Mouse (Mus musculus) embryonic facial prominence, embryonic 13.5 days (tissue): Measurements from ENCODE around the gene Cyth1. TPM values are rescaled to one million over a fixed set of nuclear protein-coding genes. Genes with fewer than 3 reads are reported as not detected.

ENCODE experiments used
- ATAC-seq: fragments of 200-750 bp; cut with Nextera tagmentation; 2 replicates; pipeline ENCODE4 v1.8.0; 2017; ENCODE audit warnings: low read depth; ENCODE audit not compliant: insufficient number of reproducible peaks, insufficient read depth, low FRiP score, low TSS enrichment
- H3K27ac ChIP-seq: fragments of 300-500 bp; sonication (generic); 2 replicates; pipeline ENCODE4 v1.5.1; 2015; ENCODE audit warnings: moderate library complexity, mild to moderate bottlenecking, inconsistent platforms
- H3K27me3 ChIP-seq: fragments of 300-500 bp; sonication (generic); 2 replicates; pipeline ENCODE4 v1.6.1; 2015; ENCODE audit warnings: mild to moderate bottlenecking, inconsistent platforms
- H3K36me3 ChIP-seq: fragments of 300-500 bp; sonication (generic); 2 replicates; pipeline ENCODE4 v1.6.1; 2015; ENCODE audit warnings: mild to moderate bottlenecking, inconsistent platforms
- H3K4me1 ChIP-seq: fragments of 300-500 bp; sonication (generic); 2 replicates; pipeline ENCODE4 v1.6.1; 2015; ENCODE audit warnings: inconsistent platforms
- H3K4me2 ChIP-seq: fragments of 300-500 bp; sonication (generic); 2 replicates; pipeline ENCODE4 v1.6.1; 2015; ENCODE audit warnings: moderate library complexity, mild to moderate bottlenecking, inconsistent platforms
- H3K4me3 ChIP-seq: fragments of 300-500 bp; sonication (generic); 2 replicates; pipeline ENCODE4 v1.5.1; 2015; ENCODE audit warnings: mild to moderate bottlenecking, inconsistent platforms
- H3K9ac ChIP-seq: fragments of 300-500 bp; sonication (generic); 2 replicates; pipeline ENCODE4 v1.6.1; 2015; ENCODE audit warnings: mild to moderate bottlenecking, inconsistent platforms
- H3K9me3 ChIP-seq: fragments of 300-500 bp; sonication (generic); 2 replicates; pipeline ENCODE4 v1.6.1; 2016; ENCODE audit warnings: inconsistent platforms
- WGBS: fragments of 180-500 bp; shearing (Covaris S2); methylation state at CpG from one replicate; pipeline ENCODE4 v1.1.7; 2015; ENCODE audit warnings: mixed read lengths; 5-methylcytosine and 5-hydroxymethylcytosine counted together
- polyA plus RNA-seq: library from polyadenylated mRNA; unstranded; fragments of >200 nt; fragmentation: Nextera tagmentation; extraction: Ambion mirVana; gene quantifications from 2 replicates; pipeline ENCODE4 v1.2.1, GENCODE M21; 2015

Gene Cyth1
- polyA plus RNA-seq, 1 experiment from 2014 or later: 15.8 TPM

DNA sequence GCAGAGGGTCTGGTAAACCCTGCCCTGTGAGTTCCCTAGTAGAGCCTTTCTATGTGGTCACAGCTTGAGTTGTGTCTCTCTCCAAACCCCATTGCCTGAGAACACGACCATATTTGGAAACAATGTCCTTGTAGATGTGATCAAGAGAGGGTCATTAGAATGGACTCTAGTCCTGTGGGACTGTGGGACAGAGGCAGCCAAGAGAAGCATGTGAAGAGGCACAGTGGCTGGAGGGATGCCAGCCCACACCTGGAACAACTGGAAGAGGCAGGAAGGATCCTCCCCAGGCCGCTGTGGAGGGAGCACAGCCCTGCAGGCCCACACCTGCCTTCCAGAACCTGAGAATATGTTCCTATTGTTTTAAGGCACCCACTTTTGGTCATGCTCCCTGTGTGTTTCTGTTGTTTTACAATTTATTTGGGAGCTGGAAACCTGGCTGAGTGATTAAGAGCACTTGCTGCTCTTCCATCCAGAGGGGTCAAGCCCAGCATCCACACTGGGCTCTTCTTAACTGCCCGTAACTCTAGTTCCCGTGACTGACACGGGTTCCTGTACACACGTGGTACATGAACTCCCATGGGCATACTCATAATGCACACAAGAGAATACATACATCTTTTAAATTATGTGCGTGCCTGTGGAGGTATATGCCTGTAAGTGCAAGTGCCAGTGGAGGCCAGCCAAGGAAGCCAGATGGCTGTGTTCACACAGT, 5.2 kb upstream of the Cyth1 start:
- H3K9me3 ChIP-seq: no peaks in the 10 kb centered on the region
- H3K4me1 ChIP-seq: peaks cover 30% of the 10 kb centered on the region
- 82% methylated on average over 7 of the region's 7 CpGs for WGBS
- H3K4me3 ChIP-seq: no peak overlapping the region
- H3K36me3 ChIP-seq: peaks cover 27% of the 10 kb centered on the region
- H3K27ac ChIP-seq: peak overlapping the region; percentile 90
- no peak for ATAC-seq
- no peaks in the 10 kb centered on the region for H3K27me3 ChIP-seq
- peak overlapping the region; percentile 33 for H3K4me2 ChIP-seq
- no peak overlapping the region for H3K9ac ChIP-seq

DNA sequence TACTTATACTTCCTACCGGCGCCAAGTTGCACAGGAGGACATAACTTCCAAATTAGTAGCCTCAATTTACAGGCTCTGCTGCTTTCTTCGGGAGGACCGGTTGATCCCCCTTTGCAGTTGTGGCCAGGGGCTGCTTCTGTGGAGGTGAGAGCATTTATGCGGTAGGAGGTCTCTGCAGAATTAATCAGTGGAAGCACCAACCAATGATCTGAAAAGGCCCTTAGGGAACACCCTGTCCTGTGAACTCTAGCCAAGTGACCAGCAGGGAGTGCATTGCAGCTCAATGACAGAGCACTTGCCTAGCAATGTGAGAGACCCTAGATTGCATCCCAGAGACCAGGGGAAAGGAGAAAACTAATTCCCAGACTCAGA, 606 bp upstream of the Cyth1 start:
- peak overlapping the region; percentile 82 for H3K27ac ChIP-seq
- H3K4me2 ChIP-seq: peak overlapping the region; percentile 89
- peak overlapping the region; percentile 87 for H3K4me3 ChIP-seq
- peak overlapping the region; percentile 91 for H3K9ac ChIP-seq
- 0 out of 2 replicates have a peak, but pooled peaks have one; percentile 4 for ATAC-seq
- no peaks in the 10 kb centered on the region for H3K9me3 ChIP-seq
- peaks cover 39% of the 10 kb centered on the region for H3K4me1 ChIP-seq
- WGBS: 2% methylated on average over 5 of the region's 5 CpGs
- no peaks in the 10 kb centered on the region for H3K27me3 ChIP-seq
- H3K36me3 ChIP-seq: no peaks in the 10 kb centered on the region

DNA sequence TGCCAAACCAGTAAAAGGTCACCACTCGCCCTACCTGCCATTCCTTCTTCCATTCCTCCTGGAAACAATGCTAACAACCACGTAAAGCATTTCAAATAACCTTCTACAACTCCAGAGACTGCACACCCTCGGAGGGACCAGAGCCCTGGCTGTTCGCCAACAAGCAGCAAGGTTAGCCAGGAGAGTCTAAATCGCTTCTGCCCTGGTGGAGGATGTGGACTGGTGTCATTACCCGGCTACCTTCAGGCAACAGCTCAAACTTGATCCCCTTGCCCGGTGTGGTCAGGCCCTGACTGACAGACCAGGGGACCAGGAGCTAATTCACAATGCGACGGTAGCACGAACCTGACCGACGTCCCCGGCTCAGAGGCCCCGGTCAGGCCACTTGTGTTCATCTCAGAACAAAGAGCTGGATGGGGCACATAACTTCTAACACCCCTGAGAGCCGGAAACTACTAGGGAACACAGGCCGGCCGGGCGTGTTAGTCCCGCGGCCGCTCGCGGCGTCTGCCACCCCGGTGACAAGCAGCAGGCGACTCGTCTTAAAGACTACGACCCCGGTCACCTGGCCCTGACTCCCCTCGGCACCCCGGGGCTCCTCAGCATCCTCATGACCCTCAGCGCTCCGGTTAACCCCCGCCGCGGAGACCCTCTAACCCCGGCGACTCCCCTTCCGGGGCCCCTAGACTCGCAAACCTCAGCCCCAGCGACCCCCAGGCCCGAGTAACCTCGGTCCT, 865 bp downstream of the Cyth1 start:
- H3K4me3 ChIP-seq: peak overlapping the region; percentile 87

DNA sequence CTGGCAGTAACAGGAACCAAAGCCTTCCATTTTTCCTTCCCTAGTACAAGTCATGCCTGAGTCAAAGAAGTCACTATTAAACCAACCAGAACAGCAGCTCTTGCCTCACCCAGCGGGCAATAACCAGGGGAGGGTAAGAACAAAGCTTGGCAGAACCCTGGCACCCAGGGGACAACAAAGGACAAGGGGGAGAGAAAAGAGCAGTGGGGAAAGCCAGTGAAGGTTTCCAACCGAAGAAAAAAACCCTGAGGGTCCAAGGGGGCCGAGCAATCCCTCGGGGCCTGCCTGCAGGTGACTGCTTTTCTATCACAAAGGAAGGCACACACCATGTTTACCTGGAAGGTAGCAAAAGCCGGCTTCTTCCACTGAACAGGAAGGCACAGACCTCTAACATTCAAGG, 1.7 kb downstream of the Cyth1 start:
- Histone ChIP-seq H3K4me1 (peaks cover 43% of the 10 kb centered on the region), H3K27me3 (no peaks in the 10 kb centered on the region), H3K9ac (peak overlapping the region; percentile 91), H3K36me3 (no peaks in the 10 kb centered on the region), H3K9me3 (no peaks in the 10 kb centered on the region), H3K4me2 (peak overlapping the region; percentile 89), H3K4me3 (peak overlapping the region; percentile 87), H3K27ac (0 out of 2 replicates have a peak overlapping the region, but pooled peaks have one; percentile 69)
- no peak for ATAC-seq
- WGBS: 42% methylated on average over 5 of the region's 5 CpGs

More for the DNA sequence above, 865 bp downstream of the Cyth1 start:
- Histone ChIP-seq H3K4me2 (peak overlapping the region; percentile 89), H3K36me3 (no peaks in the 10 kb centered on the region), H3K27me3 (no peaks in the 10 kb centered on the region), H3K9me3 (no peaks in the 10 kb centered on the region), H3K27ac (peak overlapping the region; percentile 69), H3K4me1 (peaks cover 35% of the 10 kb centered on the region), H3K9ac (peak overlapping the region; percentile 91)
- ATAC-seq: no peak
- WGBS: 1% methylated on average over 43 of the region's 43 CpGs

DNA sequence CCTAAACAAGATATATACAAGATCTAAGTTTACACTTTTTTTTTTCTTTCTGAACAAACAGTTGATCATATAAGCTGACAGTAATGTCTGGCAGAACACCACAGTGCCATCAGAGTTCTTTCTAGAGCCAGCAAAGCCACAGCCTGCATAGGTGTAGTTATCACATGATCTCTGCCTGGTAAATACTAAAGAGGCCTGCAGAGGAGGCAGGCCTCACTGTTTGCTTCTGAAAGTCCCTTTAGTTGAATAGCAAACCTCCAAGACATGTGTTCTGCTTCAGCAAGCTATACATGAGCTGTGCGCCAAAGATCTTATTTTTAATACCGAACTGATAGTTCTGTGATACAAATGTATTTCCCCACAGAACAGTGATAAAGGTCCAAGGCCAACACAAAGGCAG, 3.3 kb downstream of the Cyth1 start:
- Histone ChIP-seq H3K36me3 (no peaks in the 10 kb centered on the region), H3K4me1 (peaks cover 56% of the 10 kb centered on the region), H3K9ac (0 out of 2 replicates have a peak overlapping the region, but pooled peaks have one; percentile 44), H3K27me3 (no peaks in the 10 kb centered on the region), H3K4me2 (no peak overlapping the region), H3K9me3 (no peaks in the 10 kb centered on the region), H3K27ac (no peak overlapping the region), H3K4me3 (no peak overlapping the region)
- no peak for ATAC-seq
- 89% methylated on average over 2 of the region's 2 CpGs for WGBS

DNA sequence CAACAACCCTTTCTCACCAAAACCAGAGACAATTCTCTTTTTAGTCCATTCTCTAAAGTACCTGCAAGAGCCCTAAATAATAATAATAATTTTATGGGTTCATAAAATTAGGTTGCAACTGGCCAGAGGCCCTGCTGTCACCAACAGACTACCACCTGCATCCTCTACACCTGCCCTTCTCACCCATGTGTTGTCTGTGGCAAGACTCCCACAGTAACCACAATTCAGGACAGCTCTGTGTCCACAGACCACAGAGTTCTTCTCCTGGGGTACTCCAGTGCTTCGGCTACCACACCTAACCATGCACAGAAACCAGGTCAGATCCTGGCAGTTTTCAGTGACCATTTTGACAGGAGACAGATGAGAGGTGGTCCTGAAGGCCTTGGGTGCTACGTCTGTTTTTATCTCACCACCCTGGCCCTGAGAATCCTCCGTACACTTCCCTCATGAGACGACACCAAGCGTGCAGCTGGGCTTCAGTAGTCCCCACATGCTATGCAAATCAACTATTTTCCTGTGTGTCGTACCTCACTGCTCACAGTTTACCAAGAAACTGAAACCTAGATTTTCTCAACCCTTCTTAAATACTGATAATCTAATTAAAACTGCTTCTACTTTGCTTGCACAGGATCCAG, 4.6 kb downstream of the Cyth1 start:
- H3K36me3 ChIP-seq: no peaks in the 10 kb centered on the region
- H3K4me1 ChIP-seq: peaks cover 60% of the 10 kb centered on the region
- no peak for ATAC-seq
- H3K4me2 ChIP-seq: no peak overlapping the region
- no peaks in the 10 kb centered on the region for H3K27me3 ChIP-seq
- no peak overlapping the region for H3K27ac ChIP-seq
- no peaks in the 10 kb centered on the region for H3K9me3 ChIP-seq
- H3K9ac ChIP-seq: no peak overlapping the region
- WGBS: 88% methylated on average over 6 of the region's 6 CpGs
- H3K4me3 ChIP-seq: no peak overlapping the region

DNA sequence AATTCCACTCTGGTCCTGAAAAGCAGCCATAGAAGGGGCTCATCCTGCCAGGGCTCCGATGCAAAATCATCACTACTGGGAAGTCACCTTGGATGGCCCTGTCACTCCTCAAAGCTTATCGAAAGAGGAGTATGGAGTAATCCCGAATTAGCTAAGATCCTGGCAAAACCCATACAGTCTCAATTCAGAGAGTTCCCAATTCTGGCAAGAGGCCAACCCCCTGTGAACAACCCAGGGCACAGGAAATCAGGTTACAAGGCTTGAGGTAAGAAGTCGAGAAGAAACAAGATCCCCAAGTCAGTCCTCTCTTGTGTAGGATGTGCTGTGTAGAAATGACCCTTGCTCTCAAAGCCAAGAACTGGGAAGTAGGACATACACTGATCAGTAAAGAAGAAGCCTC, 5.9 kb downstream of the Cyth1 start:
- H3K4me3 ChIP-seq: no peak overlapping the region
- H3K9ac ChIP-seq: no peak overlapping the region
- 43% methylated on average over 4 of the region's 4 CpGs for WGBS
- no peaks in the 10 kb centered on the region for H3K9me3 ChIP-seq
- no peak for ATAC-seq
- no peaks in the 10 kb centered on the region for H3K36me3 ChIP-seq
- no peaks in the 10 kb centered on the region for H3K27me3 ChIP-seq
- no peak overlapping the region for H3K4me2 ChIP-seq
- peak overlapping the region; percentile 16; the same call in 1 of the 2 replicates for H3K27ac ChIP-seq
- H3K4me1 ChIP-seq: peaks cover 72% of the 10 kb centered on the region

DNA sequence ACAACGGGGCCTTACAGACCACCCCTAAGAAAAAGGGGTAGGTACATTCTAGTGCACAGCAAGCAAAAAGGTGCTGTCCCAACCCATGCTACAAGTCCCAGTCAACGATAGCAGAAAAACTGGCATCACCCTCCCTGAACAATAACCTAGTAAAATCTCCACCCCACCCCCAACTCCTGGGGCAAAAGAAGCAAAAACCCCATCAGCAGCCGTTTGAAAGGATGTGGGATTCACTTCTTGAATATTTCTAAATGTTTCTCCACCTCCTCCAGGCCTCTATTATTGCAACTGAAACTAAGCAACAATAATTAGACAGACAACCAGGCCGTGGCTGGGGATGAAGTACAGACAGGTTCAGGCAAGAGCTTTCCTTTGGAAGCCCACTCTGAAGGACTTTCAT, 8.0 kb downstream of the Cyth1 start:
- Histone ChIP-seq H3K4me1 (peaks cover 64% of the 10 kb centered on the region), H3K4me2 (peak overlapping the region; percentile 53), H3K36me3 (no peaks in the 10 kb centered on the region), H3K9me3 (no peaks in the 10 kb centered on the region), H3K27me3 (no peaks in the 10 kb centered on the region), H3K9ac (0 out of 2 replicates have a peak overlapping the region, but pooled peaks have one; percentile 56), H3K27ac (peak overlapping the region; percentile 92), H3K4me3 (no peak overlapping the region)
- WGBS: 37% methylated on average over 4 of the region's 4 CpGs
- no peak for ATAC-seq

DNA sequence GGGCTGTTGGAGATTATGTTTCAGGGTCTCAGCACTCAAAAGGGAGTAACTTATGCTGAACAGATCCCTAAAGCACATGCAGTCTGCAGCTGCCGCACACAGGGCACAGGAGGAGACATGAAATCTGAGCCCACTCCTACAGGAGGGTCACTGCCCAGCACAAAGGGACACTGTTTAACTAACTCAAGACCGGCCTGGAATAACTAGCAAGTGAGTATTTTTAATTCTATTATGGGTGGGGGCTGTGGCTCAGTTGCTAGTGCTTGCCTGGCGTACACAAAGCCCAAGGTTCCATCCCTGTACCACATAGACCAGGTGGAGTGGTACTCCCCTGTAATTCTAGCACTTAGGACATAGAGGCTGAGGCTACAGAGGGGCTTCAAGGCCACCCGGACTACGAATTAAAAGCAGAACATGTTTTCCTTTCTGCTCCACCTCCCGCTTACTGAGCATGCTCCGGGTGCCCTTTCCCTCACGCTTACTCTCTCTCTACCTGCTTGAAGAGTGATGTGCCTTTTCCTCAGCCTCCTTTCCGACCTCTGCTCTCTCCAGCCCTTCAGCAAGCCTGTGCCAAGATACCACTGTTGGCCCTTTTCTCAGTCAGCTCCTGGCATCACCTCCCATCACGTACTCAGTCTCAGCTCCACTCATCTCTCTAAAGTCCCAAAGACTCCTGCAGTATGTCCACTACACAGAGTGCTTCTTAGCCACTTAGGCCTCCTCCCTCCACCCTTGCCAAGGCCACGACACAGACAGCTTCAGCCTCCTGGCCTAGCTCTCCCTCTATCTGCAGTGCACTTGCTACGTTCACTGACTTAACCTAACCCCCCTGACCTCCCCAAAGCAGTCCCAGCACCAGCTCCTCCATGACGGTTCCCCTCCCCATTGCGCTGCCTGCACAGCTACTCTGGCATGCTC, 8.9 kb downstream of the Cyth1 start:
- whole genome bisulfite sequencing: 24% methylated on average over 14 of the region's 14 CpGs
- H3K27me3 ChIP-seq: no peaks in the 10 kb centered on the region
- peak overlapping the region; percentile 4; the same call in 1 of the 2 replicates for H3K4me3 ChIP-seq
- peak; percentile 78; the same call in 1 of the 2 replicates for ATAC-seq
- no peaks in the 10 kb centered on the region for H3K9me3 ChIP-seq
- H3K36me3 ChIP-seq: no peaks in the 10 kb centered on the region
- H3K4me2 ChIP-seq: peak overlapping the region; percentile 53
- peak overlapping the region; percentile 92 for H3K27ac ChIP-seq
- peaks cover 70% of the 10 kb centered on the region for H3K4me1 ChIP-seq
- H3K9ac ChIP-seq: peak overlapping the region; percentile 56

DNA sequence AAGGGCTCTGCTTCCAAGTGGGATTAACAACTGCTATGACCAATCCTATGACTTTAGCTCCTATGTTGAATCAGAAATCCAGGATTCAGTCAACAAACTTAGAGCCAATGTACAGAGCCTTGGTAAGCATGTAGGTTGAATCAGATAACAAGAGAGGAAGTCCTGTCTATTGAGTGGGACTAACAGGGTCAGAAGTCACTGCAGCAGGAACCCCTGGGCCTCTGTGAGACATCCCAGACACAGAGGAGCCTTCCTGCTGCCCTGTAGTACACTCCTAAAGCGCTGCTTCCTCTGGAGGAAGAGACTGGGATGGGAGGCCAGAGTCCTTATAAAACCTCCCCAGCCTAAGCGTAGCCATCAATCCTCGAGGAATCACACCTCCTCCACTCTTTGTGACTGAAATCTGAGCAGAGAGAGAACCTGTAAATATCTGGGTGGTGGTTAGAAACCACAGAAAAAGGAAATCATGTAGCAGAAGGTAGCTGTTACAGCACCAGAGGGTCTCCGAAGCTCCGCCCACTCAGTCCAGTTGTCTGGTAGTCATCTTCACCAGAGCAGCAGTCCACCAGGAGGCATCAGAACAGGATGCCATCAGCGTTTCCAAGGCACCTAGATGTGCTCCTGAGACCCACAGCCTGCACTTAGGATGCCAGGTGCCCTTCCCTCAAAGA, 11.7 kb downstream of the Cyth1 start:
- no peaks in the 10 kb centered on the region for H3K9me3 ChIP-seq
- no peak for ATAC-seq
- H3K36me3 ChIP-seq: no peaks in the 10 kb centered on the region
- WGBS: 50% methylated on average over 6 of the region's 6 CpGs
- 0 out of 2 replicates have a peak overlapping the region, but pooled peaks have one; percentile 22 for H3K9ac ChIP-seq
- H3K4me2 ChIP-seq: no peak overlapping the region
- H3K27ac ChIP-seq: no peak overlapping the region; the same call in 1 of the 2 replicates
- peaks cover 77% of the 10 kb centered on the region for H3K4me1 ChIP-seq
- H3K27me3 ChIP-seq: no peaks in the 10 kb centered on the region
- no peak overlapping the region for H3K4me3 ChIP-seq
